Mouse (Mus musculus) erythroblast, embryonic 14.5 days (primary cell): ENCODE data around the gene Plxna2. TPM values are rescaled to one million over a fixed set of nuclear protein-coding genes. Genes with fewer than 3 reads are reported as not detected.

ENCODE experiments used
- H3K27me3 ChIP-seq: 2 replicates; pipeline ENCODE4 v1.6.1; 2012; ENCODE audit warnings: inconsistent platforms; ENCODE audit not compliant: control insufficient read depth
- H3K36me3 ChIP-seq: 2 replicates; pipeline ENCODE4 v1.6.1; 2012; ENCODE audit warnings: mild to moderate bottlenecking, inconsistent platforms; ENCODE audit not compliant: control insufficient read depth
- H3K4me1 ChIP-seq: 2 replicates; pipeline ENCODE4 v1.6.1; 2012; ENCODE audit warnings: inconsistent platforms; ENCODE audit not compliant: control insufficient read depth
- H3K4me3 ChIP-seq: replicated peaks from 2 replicates; pipeline ENCODE3; 2012; ENCODE audit warnings: moderate library complexity, mild to moderate bottlenecking, inconsistent platforms
- H3K9me3 ChIP-seq: 2 replicates; pipeline ENCODE4 v1.6.1; 2012; ENCODE audit warnings: low read length, inconsistent platforms, mixed read lengths; ENCODE audit not compliant: control insufficient read depth
- GATA1 ChIP-seq: IDR thresholded peaks from 2 replicates; pipeline ENCODE4 v1.6.1; 2012; ENCODE audit warnings: low read length, inconsistent platforms, mixed read lengths
- TAL1 ChIP-seq: IDR thresholded peaks from 3 replicates; pipeline ENCODE4 v1.6.1; 2012; ENCODE audit warnings: low read length, inconsistent platforms, mixed read lengths
- polyA plus RNA-seq: library from polyadenylated mRNA; stranded (reverse); fragments of >175 nt; gene quantifications from 2 replicates; pipeline ENCODE4 v1.2.3, GENCODE M21; 2012

Gene Plxna2
- polyA plus RNA-seq, 1 experiment: 0.06 TPM

DNA sequence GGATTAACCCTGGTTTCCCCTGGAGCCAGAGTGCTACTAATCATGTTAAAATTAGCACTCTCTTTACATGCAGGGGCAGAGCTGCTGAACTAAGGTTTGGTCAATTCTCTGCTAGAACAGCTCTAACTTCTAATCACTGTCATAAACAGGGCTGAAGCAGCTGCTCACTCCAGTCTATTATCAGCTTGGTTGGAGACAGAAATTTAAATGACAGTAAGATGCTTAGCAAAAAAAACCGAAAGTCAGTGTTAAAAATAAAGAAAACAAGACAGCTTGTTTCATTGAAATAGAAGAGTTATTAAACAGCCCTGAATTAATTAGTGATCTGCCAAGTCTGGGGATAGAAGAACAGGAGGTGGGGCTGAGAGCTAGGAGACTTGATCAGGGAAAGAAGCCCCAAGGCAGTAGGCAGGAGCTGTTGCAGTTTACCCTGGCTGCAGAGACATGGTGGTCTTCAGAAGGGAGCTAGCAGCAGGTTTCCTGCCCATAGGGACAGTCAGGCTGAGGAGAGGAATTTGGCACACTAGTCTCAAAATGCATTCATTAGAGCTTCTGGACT lies 12.6 kb downstream of the Plxna2 start:
- H3K9me3 ChIP-seq: no peaks in the 10 kb centered on the region
- no peaks in the 10 kb centered on the region for H3K36me3 ChIP-seq
- H3K4me1 ChIP-seq: peaks cover 6% of the 10 kb centered on the region; the same call in 1 of the 2 replicates
- TF ChIP-seq GATA1: no peak
- no peak for TF ChIP-seq TAL1
- H3K27me3 ChIP-seq: no peaks in the 10 kb centered on the region
- H3K4me3 ChIP-seq: no peak overlapping the region

DNA sequence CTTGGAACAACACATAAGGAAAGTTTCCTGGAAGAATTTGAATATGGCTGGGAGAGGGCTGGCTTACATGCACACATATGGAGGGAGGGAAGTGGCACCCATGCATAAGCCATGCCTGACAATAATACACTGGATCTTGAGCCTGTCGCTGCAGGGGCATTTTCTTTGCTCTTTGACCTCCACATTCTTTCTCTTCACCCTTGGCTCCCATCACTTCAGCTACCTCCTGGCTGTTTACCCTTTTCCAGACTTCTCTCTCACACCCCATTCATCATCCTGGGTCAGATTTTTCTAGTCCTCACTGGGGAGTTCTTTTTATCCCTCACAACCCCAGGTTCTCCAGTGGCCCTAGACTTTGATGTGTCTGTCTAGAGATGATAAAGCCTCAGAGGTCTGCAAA lies 13.6 kb downstream of the Plxna2 start:
- H3K9me3 ChIP-seq: no peaks in the 10 kb centered on the region

DNA sequence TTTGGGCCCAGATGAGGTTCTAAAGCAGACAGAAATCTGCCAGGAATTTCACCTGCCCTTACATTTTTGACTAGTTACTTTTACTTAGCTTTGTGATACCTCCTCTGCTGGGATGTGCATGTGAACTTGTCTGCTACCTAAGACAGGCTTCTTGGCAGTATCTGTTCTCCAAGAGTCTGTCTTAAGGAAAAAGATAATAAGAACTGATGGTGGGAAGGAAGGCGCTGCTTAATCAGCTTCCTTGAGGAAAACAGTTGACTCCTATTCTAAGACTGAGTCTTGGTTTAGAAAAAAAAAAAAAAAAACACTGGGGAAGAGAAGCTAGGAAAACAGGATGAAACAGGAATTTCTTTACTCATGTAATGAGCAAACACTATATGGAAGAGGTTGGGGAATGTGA lies 14.0 kb downstream of the Plxna2 start:
- Histone ChIP-seq H3K36me3 (no peaks in the 10 kb centered on the region), H3K9me3 (no peaks in the 10 kb centered on the region), H3K4me3 (no peak overlapping the region), H3K4me1 (peaks cover 2% of the 10 kb centered on the region; the same call in 1 of the 2 replicates), H3K27me3 (no peaks in the 10 kb centered on the region)
- TF ChIP-seq TAL1 (no peak), GATA1 (no peak)

More for the DNA sequence above, 13.6 kb downstream of the Plxna2 start:
- peaks cover 2% of the 10 kb centered on the region; the same call in 1 of the 2 replicates for H3K4me1 ChIP-seq
- no peak overlapping the region for H3K4me3 ChIP-seq
- H3K36me3 ChIP-seq: no peaks in the 10 kb centered on the region
- H3K27me3 ChIP-seq: no peaks in the 10 kb centered on the region
- TF ChIP-seq TAL1 (no peak), GATA1 (no peak)

DNA sequence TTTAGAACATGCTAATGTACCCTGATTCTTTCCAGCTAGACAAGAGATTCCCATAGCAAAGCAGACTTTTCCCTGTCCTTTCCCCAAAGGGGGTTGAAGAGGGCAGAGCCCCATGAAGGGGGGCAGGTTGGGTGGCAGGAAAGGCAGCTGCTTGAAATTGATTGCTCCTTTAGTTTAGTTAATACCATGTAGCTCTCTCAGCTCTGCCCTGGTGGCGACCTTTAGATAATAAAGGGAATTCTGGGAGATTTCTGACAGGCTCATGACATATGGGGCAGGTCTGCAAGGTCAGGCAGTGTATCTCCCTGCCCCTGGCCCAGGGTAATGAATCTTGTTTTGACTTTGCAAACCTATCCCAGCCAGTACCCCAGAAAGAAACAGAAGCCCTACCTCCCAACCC lies 17.4 kb downstream of the Plxna2 start:
- Histone ChIP-seq H3K36me3 (no peaks in the 10 kb centered on the region), H3K4me1 (peaks cover 2% of the 10 kb centered on the region; the same call in 1 of the 2 replicates), H3K27me3 (no peaks in the 10 kb centered on the region), H3K4me3 (no peak overlapping the region), H3K9me3 (no peaks in the 10 kb centered on the region)
- TF ChIP-seq GATA1 (no peak), TAL1 (no peak)

DNA sequence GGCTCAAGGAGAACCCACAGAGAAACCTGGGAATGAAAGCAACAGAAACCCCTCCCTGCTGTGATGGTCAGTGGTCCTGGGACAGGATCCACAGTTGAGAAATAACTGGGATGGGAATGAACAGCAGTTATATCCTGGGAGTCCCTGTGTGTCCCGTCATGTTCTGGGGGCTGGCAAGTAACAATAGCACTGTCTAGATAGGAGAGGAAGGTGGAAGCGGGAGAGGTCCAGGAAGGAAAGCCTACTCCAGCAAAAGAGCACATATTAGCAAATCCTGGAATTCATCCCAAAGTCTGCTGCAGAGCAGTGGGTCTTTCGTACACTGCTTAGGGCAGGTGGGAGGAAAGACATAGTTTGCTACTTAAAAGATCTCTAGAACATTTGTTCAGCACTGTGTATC lies 17.9 kb downstream of the Plxna2 start:
- Histone ChIP-seq H3K4me1 (no peaks in the 10 kb centered on the region; the same call in 1 of the 2 replicates), H3K36me3 (no peaks in the 10 kb centered on the region), H3K9me3 (no peaks in the 10 kb centered on the region), H3K4me3 (no peak overlapping the region), H3K27me3 (no peaks in the 10 kb centered on the region)
- TF ChIP-seq TAL1: no peak
- no peak for TF ChIP-seq GATA1

DNA sequence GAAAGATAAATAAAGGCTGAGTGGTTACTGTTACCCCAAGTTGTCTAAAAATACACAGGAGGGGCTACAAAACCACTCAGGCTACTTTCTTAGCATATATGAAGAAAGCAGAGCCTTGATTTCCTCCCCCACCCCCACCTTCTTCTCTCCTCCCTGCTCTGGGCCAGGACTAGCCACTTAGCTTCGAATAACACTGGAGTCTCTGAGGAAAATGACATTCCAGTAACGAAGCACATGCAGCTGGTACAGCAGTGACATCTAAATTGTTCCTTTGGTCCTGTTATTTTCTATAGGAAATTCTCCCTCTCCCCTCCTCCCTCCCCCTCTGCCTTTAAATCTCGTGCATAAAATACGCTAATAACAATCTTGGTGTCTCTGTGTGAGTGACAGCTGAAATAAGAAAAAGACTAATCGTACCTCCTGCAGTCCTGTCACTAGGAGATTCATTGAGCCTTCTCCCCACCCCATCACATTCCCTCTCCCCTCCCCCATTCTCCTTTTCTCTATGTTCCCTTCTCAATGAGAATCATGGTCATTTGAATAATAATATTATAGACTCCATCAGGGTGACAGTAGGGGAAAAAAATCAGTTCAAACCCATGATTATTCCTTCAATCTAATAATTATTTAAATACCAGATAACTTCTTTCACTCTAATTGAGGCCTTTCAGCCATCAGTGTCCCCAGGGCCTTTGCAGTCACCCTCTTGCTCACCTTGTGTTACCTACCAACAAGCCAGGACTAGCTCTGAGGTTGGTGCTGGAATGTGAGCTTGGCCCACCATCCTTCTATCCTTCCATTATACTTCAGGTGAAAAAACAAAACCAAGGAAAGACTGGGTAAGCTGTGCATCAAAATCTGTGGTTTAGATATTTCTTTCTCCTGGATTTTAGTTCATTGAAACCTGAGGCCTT lies 19.6 kb downstream of the Plxna2 start:
- no peaks in the 10 kb centered on the region for H3K27me3 ChIP-seq
- H3K9me3 ChIP-seq: no peaks in the 10 kb centered on the region
- H3K36me3 ChIP-seq: no peaks in the 10 kb centered on the region
- H3K4me1 ChIP-seq: no peaks in the 10 kb centered on the region
- no peak overlapping the region for H3K4me3 ChIP-seq
- no peak for TF ChIP-seq GATA1

DNA sequence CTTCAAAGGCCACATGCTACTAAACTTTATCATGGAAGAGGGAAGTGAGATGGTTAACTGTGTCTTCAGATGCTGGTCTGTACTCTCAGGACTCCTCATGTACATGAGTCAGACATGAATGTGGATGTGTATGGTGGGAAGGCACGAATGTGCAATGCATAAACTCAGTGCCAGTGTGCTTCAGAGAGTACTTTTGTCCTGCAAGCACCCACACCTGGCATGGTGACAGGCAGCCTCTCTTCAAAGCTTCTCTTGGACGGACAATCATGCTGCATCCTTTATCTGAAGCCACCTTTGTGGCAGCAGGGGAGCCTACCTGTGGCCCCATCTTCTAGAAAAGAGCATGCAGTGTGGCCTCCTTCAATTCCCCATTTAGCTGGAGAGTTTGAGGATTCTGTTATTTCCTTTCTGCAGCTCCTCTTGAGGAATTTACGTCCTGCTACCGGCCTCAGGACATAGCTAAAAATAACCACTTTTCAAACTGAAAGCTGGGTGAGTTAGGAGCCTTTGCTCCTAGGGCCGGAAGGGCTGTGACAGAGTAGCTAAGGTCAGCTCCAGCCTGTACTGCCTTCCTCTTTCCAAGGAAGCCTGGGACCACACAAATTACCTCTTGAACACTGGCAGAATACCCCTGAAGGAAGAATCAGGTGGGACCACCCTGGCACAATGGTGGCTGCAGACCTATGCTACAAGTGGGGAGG lies 23.7 kb downstream of the Plxna2 start:
- Histone ChIP-seq H3K4me3 (no peak overlapping the region), H3K4me1 (no peaks in the 10 kb centered on the region), H3K27me3 (no peaks in the 10 kb centered on the region), H3K36me3 (peaks cover 11% of the 10 kb centered on the region), H3K9me3 (no peaks in the 10 kb centered on the region)
- no peak for TF ChIP-seq GATA1
- no peak for TF ChIP-seq TAL1

DNA sequence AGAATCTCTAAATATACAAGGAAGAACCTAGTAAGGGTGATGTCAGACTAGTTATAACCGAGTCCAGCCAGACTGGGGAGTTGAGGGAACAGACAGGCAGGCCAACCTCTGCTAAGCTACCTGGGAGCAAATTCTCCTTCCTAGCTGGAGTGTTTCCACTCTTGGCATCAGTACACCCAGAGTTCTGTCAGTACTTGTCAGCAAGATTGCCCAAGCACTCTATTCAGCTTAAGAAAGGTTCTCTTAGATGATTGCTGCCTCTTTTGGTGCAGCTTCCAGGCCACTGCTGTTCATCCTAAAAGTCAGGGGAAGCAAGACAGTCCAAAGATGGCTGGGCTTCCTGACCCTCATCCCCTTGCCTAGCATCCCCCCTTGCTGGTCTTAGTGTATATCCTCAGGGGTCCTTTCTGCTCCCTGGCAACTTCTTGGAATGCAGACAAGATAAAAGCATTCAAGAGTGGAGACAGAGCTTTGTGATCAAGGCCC lies 24.3 kb downstream of the Plxna2 start:
- Histone ChIP-seq H3K4me1 (no peaks in the 10 kb centered on the region), H3K4me3 (no peak overlapping the region), H3K27me3 (no peaks in the 10 kb centered on the region), H3K36me3 (peaks cover 11% of the 10 kb centered on the region), H3K9me3 (no peaks in the 10 kb centered on the region)
- TF ChIP-seq GATA1 (no peak), TAL1 (no peak)

DNA sequence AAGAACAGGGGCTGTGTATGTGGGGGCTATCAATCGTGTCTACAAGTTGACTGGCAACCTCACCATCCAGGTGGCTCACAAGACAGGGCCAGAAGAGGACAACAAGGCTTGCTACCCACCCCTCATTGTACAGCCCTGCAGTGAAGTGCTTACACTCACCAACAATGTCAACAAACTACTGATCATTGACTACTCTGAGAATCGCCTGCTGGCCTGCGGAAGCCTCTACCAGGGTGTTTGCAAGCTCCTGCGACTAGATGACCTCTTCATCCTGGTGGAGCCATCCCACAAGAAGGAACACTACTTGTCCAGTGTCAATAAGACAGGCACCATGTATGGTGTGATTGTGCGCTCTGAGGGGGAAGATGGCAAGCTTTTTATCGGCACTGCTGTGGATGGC lies 25.9 kb downstream of the Plxna2 start:
- TF ChIP-seq TAL1 (no peak), GATA1 (no peak)
- Histone ChIP-seq H3K36me3 (peaks cover 11% of the 10 kb centered on the region), H3K9me3 (no peaks in the 10 kb centered on the region), H3K4me1 (no peaks in the 10 kb centered on the region), H3K27me3 (no peaks in the 10 kb centered on the region), H3K4me3 (no peak overlapping the region)
